Mouse (Mus musculus) lung, embryonic 16.5 days (tissue): ENCODE data around the gene Hmg20b. TPM values are rescaled to one million over a fixed set of nuclear protein-coding genes. Genes with fewer than 3 reads are reported as not detected.
A peak's percentile ranks its signal among the peaks of the same experiment; 100 is the strongest.

Experiments
- ATAC-seq: fragments of 200-750 bp; cut with Nextera tagmentation; 2 replicates; pipeline ENCODE4 v1.8.0; 2017; ENCODE audit warnings: low read depth, mild to moderate bottlenecking, moderate library complexity
- H3K27ac ChIP-seq: fragments of 300-500 bp; sonication (generic); 2 replicates; pipeline ENCODE4 v1.5.1; 2014; ENCODE audit warnings: mild to moderate bottlenecking, control low read depth, low read length
- H3K27me3 ChIP-seq: fragments of 300-500 bp; sonication (generic); 2 replicates; pipeline ENCODE4 v1.6.1; 2014; ENCODE audit warnings: low read depth, low read length, mixed read lengths; ENCODE audit not compliant: control insufficient read depth, insufficient read depth
- H3K36me3 ChIP-seq: fragments of 300-500 bp; sonication (generic); 2 replicates; pipeline ENCODE4 v1.6.1; 2014; ENCODE audit warnings: low read length; ENCODE audit not compliant: control insufficient read depth, insufficient read depth
- H3K4me1 ChIP-seq: fragments of 300-500 bp; sonication (generic); replicated peaks from 2 replicates; pipeline ENCODE4 v1.6.1; 2014; ENCODE audit warnings: low read length, mixed read lengths; ENCODE audit not compliant: control insufficient read depth, insufficient read depth
- H3K4me2 ChIP-seq: fragments of 300-500 bp; sonication (generic); 2 replicates; pipeline ENCODE4 v1.6.1; 2014; ENCODE audit warnings: low read depth, low read length, control low read depth
- H3K4me3 ChIP-seq: fragments of 300-500 bp; sonication (generic); 2 replicates; pipeline ENCODE4 v1.5.1; 2014; ENCODE audit warnings: mild to moderate bottlenecking, low read length, control low read depth
- H3K9ac ChIP-seq: fragments of 300-500 bp; sonication (generic); 2 replicates; pipeline ENCODE4 v1.6.1; 2014; ENCODE audit warnings: low read length, control low read depth
- H3K9me3 ChIP-seq: fragments of 300-500 bp; sonication (generic); 2 replicates; pipeline ENCODE4 v1.6.1; 2016; ENCODE audit warnings: low read length; ENCODE audit not compliant: control insufficient read depth
- WGBS: fragments of 180-500 bp; shearing (Covaris S2); extraction: QIAGEN DNeasy Blood & Tissue Kit; methylation state at CpG from one replicate; pipeline ENCODE4 v1.1.7; 2014; 5-methylcytosine and 5-hydroxymethylcytosine counted together
- polyA plus RNA-seq: library from polyadenylated mRNA; unstranded; fragments of >200 nt; fragmentation: Nextera tagmentation; extraction: Ambion mirVana; gene quantifications from 2 replicates; pipeline ENCODE4 v1.2.1, GENCODE M21; 2015

Hmg20b gene
- polyA plus RNA-seq, 1 experiment from 2014 or later, result 93.2 TPM

DNA sequence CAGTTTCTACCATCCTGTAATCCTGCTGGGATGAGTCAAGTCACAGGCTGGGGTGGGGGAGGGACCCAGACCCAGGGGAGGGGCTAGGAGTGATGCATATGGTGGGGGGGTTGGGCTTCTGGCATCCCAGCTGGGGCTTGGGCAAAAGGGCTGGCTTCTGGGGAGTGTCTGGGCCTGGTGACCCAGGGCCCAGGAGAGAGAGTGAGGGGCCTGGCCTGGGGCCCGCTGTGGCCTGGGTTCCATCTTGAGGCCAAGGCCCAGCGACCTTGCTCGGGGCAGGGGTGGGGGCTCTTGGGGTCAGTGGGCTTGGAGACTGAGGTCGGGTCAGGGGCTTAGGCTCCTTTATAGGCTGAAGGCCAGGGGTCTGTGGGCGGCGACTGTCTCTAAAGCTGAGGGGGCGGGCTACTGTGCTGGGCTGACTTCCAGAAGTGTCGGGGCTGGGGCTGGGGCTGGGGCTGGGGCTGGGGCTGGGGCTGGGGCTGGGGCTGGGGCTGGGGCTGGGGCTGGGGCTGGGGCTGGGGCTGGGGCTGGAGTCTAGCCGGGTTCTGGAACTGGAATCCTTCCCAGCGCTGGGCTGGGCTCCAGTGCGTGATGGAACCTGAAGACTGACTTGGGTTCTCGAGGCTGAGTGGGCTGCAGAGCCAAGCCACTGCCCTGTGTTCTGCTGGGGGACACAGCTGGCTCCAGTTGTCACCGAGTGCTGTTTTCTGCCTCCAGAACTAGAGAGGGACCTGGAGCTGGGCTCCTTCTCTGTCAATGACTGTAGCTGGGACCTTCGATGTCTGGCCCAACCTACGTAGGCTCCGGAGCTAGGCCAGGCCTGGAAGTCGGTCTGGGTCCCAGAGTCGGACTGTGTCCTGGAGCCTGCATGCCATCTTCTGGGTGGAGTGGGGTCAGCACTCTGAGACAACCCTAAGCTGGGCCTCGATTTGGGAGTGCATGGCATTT lies 14.6 kb downstream of the Hmg20b start:
- ATAC-seq, result peak; percentile 80
- Histone ChIP-seq H3K4me2 (peak overlapping the region; percentile 43), H3K9ac (peak overlapping the region; percentile 58), H3K4me3 (no peak overlapping the region), H3K9me3 (no peaks in the 10 kb centered on the region), H3K27ac (peak overlapping the region; percentile 97), H3K27me3 (peaks cover 5% of the 10 kb centered on the region), H3K36me3 (no peaks in the 10 kb centered on the region), H3K4me1 (peaks cover 24% of the 10 kb centered on the region)
- 33% methylated on average over 17 of the region's 19 CpGs for WGBS

- 76% methylated on average over 11 of the region's 11 CpGs for WGBS
- Histone ChIP-seq H3K27me3 (peaks cover 5% of the 10 kb centered on the region), H3K4me1 (peaks cover 35% of the 10 kb centered on the region), H3K9me3 (no peaks in the 10 kb centered on the region), H3K9ac (peak overlapping the region; percentile 58), H3K27ac (peak overlapping the region; percentile 97), H3K36me3 (no peaks in the 10 kb centered on the region), H3K4me3 (no peak overlapping the region), H3K4me2 (no peak overlapping the region)
- ATAC-seq, result no peak
Observed at GRCm38 (mm10) chr10:81334324-81334723, 16.0 kb downstream of the Hmg20b start.

DNA sequence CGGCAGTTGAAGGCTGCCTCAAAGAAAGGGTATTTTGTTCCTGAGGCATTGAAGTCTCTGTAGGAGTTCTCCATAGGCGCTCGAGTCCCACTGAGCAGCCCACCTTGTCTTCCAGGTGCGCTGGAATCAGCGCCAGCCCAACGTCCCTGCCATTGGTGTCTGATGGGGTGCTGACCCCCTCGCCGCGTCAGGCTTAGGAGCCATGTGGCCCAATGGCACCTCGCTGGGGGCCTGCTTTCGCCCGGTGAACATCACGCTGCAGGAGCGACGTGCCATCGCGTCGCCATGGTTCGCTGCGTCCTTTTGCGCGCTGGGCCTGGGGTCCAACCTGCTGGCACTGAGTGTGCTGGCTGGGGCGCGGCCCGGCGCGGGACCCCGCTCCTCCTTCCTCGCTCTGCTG lies 18.0 kb downstream of the Hmg20b start:
- Histone ChIP-seq H3K4me2 (0 out of 2 replicates have a peak overlapping the region, but pooled peaks have one; percentile 14), H3K9ac (peak overlapping the region; percentile 31; the same call in 1 of the 2 replicates), H3K4me3 (no peak overlapping the region), H3K9me3 (no peaks in the 10 kb centered on the region), H3K27ac (no peak overlapping the region), H3K27me3 (peaks cover 5% of the 10 kb centered on the region), H3K36me3 (no peaks in the 10 kb centered on the region), H3K4me1 (peaks cover 52% of the 10 kb centered on the region)
- WGBS, result 29% methylated on average over 29 of the region's 29 CpGs
- no peak for ATAC-seq

DNA sequence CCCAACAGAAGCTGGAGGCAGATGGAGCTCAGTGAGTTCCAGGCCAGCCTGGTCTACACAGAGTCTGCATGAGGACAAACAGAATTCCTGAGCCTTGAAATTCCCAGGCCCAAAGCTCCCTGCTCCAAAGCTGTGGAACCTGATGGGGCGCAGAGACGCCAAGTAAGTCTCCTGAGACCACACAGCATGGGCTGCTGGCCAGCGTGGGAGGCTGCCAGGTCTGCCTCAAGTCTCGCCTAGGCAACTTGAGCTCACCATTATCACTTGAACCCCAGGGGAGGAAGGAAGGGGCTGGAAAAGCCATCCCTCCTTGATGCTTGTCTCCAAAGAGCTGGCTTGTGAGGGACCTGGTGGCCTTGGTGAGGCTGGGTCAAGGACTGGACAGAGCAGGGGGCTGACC lies 20.3 kb downstream of the Hmg20b start:
- Histone ChIP-seq H3K4me3 (peak overlapping the region; percentile 8; the same call in 1 of the 2 replicates), H3K4me2 (peak overlapping the region; percentile 37), H3K9ac (peak overlapping the region; percentile 52), H3K27me3 (peaks cover 5% of the 10 kb centered on the region), H3K4me1 (peaks cover 42% of the 10 kb centered on the region), H3K36me3 (peaks cover 20% of the 10 kb centered on the region), H3K9me3 (no peaks in the 10 kb centered on the region), H3K27ac (peak overlapping the region; percentile 94)
- WGBS, result 41% methylated on average over 4 of the region's 4 CpGs
- ATAC-seq, result peak; percentile 2

DNA sequence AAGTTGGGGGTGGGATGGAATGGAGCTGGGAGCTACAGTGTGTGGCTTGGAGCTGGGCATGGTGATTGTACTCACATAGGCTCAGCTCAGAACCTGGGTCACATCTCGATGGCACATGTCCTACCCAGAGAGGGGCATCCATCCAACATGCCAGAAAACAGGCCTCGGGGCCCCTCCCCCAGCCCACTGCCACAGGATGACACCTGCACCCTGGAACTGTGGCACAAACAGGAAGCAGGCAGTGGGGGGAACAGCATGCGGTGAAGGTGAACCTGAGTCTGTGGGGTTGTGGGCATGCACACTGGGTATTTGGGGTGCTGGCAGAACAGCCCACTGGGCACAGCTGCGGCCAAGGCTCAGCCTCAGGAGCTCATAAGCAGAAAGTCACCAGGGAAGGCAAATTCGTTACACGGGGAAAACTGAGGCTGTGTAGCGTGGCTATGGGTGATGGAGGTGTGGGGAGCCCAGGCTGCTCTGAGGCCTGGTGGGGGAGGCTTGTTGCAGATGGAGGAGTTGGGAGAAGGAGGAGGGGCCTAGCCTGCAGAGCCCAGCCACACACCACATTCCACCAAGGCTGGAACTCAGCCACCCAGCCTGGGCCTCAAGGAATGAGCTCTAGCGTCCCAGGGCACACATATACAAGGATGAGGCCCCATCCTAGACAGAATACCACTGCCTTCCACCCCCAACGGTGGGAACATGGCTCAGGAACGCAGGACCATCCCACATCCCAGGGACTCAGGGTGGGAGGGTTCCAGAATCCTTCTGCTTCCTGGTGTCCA lies 20.9 kb downstream of the Hmg20b start:
- peak overlapping the region; percentile 94 for H3K27ac ChIP-seq
- H3K4me1 ChIP-seq, result peaks cover 35% of the 10 kb centered on the region
- peaks cover 5% of the 10 kb centered on the region for H3K27me3 ChIP-seq
- H3K4me2 ChIP-seq, result peak overlapping the region; percentile 37
- no peaks in the 10 kb centered on the region for H3K9me3 ChIP-seq
- peak overlapping the region; percentile 33 for H3K4me3 ChIP-seq
- peaks cover 27% of the 10 kb centered on the region for H3K36me3 ChIP-seq
- peak overlapping the region; percentile 52 for H3K9ac ChIP-seq
- peak; percentile 85 for ATAC-seq
- 45% methylated on average over 10 of the region's 10 CpGs for WGBS

DNA sequence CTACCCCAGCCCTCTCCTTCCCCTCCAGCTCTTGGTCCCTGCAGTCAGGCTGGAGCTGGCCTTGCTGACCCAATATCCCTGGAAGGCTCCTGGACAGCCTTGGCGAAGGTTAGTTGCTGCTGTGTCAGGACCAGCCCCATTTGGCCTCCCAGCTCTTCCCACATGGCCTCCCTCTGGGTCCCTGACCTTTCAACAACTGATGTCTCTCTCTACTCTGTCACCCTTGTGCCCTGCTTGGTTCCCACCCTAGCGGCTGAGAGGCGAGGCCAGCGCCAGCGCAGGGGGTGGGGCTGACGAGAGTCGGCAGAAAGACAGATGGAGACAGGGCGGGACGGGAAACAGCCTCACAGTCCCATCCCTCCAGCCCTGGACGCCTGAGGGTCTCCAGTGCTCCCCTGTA lies 21.9 kb downstream of the Hmg20b start, which contains the start of gene Tbxa2r:
Gene Tbxa2r (plus strand): TSS at position 346 of the 400 bp plus-strand sequence.
- Histone ChIP-seq H3K4me3 (peak within 1 kb of the TSS; percentile 33), H3K27me3 (peaks cover 5% of the 10 kb centered on the region), H3K4me2 (peak within 1 kb of the TSS; percentile 37), H3K9ac (peak within 1 kb of the TSS; percentile 52), H3K9me3 (no peaks in the 10 kb centered on the region), H3K27ac (peak within 1 kb of the TSS; percentile 94), H3K36me3 (peaks cover 36% of the 10 kb centered on the region), H3K4me1 (peaks cover 34% of the 10 kb centered on the region)
- ATAC-seq, result peak; percentile 53
- 7% methylated on average over 10 of the region's 10 CpGs for WGBS

- Histone ChIP-seq H3K4me1 (peaks cover 34% of the 10 kb centered on the region), H3K27ac (peak overlapping the region; percentile 94), H3K4me3 (0 out of 2 replicates have a peak overlapping the region, but pooled peaks have one; percentile 33), H3K9ac (peak overlapping the region; percentile 40; the same call in 1 of the 2 replicates), H3K4me2 (peak overlapping the region; percentile 37), H3K9me3 (no peaks in the 10 kb centered on the region), H3K27me3 (peaks cover 4% of the 10 kb centered on the region), H3K36me3 (peaks cover 40% of the 10 kb centered on the region)
- 24% methylated on average over 2 of the region's 2 CpGs for WGBS
- no peak for ATAC-seq
Observed at GRCm38 (mm10) chr10:81327959-81328358, 22.3 kb downstream of the Hmg20b start.

GRCm38 (mm10) chr10:81326858-81327257 lies 23.4 kb downstream of the Hmg20b start:
- no peaks in the 10 kb centered on the region for H3K9me3 ChIP-seq
- peak overlapping the region; percentile 72 for H3K27ac ChIP-seq
- ATAC-seq, result peak; percentile 24
- H3K27me3 ChIP-seq, result no peaks in the 10 kb centered on the region
- peaks cover 41% of the 10 kb centered on the region for H3K4me1 ChIP-seq
- 67% methylated on average over 6 of the region's 6 CpGs for WGBS
- no peak overlapping the region for H3K4me2 ChIP-seq
- H3K9ac ChIP-seq, result no peak overlapping the region
- H3K36me3 ChIP-seq, result peaks cover 46% of the 10 kb centered on the region
- H3K4me3 ChIP-seq, result no peak overlapping the region

GRCm38 (mm10) chr10:81325781-81326180 lies 24.5 kb downstream of the Hmg20b start:
- H3K27me3 ChIP-seq, result no peaks in the 10 kb centered on the region
- H3K4me2 ChIP-seq, result no peak overlapping the region
- H3K9ac ChIP-seq, result no peak overlapping the region
- 87% methylated on average over 18 of the region's 18 CpGs for WGBS
- H3K9me3 ChIP-seq, result no peaks in the 10 kb centered on the region
- H3K27ac ChIP-seq, result 0 out of 2 replicates have a peak overlapping the region, but pooled peaks have one; percentile 72
- H3K36me3 ChIP-seq, result peaks cover 46% of the 10 kb centered on the region
- no peak overlapping the region for H3K4me3 ChIP-seq
- H3K4me1 ChIP-seq, result peaks cover 40% of the 10 kb centered on the region
- no peak for ATAC-seq
